Mouse (Mus musculus): Measurements from ENCODE around the gene Aurkaip1.

DNA sequence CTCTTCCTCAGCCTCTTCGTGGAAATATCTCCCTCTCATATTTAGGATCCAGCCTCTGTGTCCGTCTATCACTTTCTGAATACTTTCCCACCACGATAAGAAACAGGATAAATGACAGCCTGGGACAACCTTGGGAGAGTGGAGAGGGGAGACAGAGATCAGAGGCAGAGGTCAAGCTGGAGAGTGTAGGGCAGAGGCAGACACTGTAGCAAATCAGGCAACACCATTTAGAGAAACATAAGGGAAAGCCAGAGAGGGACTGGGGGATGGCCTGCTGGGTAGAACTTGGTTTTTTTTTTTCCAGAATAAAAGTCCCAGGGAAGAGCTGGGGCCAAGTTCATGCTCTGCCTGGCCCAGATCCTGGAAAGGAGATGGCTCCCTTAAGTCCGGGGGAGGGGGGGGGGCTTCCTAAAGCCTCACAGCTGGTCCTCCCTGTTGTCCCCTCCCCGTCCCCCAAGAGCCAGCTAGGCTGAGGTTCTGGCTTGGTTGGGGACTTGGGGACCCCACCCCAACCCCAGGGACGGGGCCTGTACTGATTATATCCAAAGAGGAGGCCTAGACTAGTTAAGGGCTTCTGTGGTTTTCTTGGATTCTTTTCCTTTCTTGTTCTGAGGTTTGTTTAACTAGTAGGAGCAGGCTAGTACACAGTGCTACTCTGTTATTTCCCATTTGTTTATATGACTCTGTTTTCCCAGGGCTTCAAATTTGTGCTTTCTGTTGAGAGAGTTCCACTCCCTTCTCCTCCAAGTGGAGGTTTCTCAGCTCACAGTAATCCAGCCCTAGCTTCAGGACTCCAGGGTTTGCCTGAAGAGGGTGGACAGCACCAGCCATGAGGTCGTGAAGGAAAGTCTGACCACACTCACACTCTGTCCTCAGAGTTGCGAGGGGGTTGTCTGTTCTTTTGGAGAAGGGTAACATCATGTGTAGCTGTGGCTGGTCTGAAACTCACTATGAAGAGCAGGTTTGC lies 7.4 kb downstream of the Aurkaip1 start:
- TF ChIP-seq GATA1 (IDR thresholded peaks at IDR 0.05; ENCODE audit: borderline replicate concordance, low read length) (no peak), FLI1 (IDR thresholded peaks at IDR 0.05; ENCODE audit: low read length) (no peak)
